Mouse (Mus musculus): Measurements from ENCODE around the gene Fer1l4. TPM values are rescaled to one million over a fixed set of nuclear protein-coding genes. Genes with fewer than 3 reads are reported as not detected.

Gene Fer1l4
- total RNA-seq (2021): not detected

DNA sequence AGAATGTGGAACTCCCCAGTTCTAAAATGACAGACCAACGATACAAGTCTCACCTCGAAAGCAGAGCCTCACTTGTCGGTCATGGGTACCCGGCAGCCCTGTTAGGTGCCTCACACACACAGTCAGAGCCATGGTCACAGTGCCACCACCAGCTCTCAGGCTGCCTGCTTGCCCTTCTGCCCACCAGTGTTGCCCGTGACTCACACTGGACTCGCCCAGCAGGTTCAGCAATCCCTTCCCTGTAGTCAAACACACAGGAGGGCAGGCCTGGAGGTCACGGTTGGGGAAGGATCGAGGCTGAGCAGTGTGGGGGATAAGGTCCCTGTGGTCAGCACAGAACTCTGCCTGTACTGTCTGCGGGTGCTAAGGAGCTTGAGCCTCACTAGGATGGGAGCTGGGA lies at the start of gene Fer1l4:
Gene Fer1l4, minus strand, starts transcription at position 132 of the 400 bp plus-strand sequence.
- DNase-seq (ENCODE audit: low spot score in 2 of 2): no peak
- intact Hi-C loops (cut with DNase I): no loop called here

DNA sequence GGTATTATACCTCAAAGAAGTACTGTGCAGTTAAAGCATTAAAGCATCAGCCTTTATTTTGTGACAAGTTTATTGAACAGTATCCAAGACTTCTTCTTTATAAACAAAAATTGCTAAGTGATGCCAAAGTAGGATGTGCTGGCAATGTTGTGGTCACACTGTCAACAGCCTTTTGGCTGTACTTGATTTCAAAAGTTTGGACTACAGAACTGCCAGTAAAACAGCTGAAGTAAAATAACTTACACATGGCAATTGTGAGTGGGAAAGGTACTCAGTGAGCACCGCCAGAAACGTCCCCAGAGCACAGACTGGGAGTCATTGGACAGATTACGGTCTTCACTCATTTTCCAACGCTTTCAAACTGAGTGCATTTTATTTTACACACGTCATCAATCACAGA lies 39.2 kb upstream of the Fer1l4 start:
- no peak for DNase-seq (ENCODE audit: low spot score in 2 of 2)
- intact Hi-C loops (cut with DNase I): no loop called here

DNA sequence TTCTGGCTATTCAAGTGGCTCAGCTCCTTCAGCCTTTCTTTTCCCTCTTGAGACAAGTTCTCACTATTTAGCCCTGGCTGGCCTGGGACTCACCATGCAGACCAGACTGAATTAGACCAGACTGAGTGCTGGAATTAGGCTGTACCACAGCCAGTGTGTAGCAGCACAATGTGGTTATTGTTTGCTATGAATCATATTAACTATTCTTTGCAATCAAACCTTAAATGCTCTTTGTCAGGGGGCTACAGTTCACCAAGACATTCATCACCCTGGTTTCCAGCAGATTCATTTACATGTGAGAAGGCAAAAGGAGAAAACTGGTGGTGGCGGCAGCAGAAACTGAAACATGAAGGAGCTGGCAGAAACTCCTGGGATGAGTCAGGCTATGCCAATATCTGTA lies 37.1 kb upstream of the Fer1l4 start:
- DNase-seq (ENCODE audit: low spot score in 2 of 2): no peak
- intact Hi-C loops (cut with DNase I): no loop called here

- intact Hi-C loops (cut with DNase I): no loop called here
- DNase-seq (ENCODE audit: low spot score in 2 of 2): no peak
Observed at GRCm38 (mm10) chr2:156087391-156088110, 34.8 kb upstream of the Fer1l4 start.

- intact Hi-C loops (cut with DNase I): no loop called here
- no peak for DNase-seq (ENCODE audit: low spot score in 2 of 2)
Observed at GRCm38 (mm10) chr2:156084541-156084940, 31.8 kb upstream of the Fer1l4 start.

- no peak for DNase-seq (ENCODE audit: low spot score in 2 of 2)
- intact Hi-C loops (cut with DNase I): no loop called here
Observed at GRCm38 (mm10) chr2:156080391-156080790, 27.6 kb upstream of the Fer1l4 start.

DNA sequence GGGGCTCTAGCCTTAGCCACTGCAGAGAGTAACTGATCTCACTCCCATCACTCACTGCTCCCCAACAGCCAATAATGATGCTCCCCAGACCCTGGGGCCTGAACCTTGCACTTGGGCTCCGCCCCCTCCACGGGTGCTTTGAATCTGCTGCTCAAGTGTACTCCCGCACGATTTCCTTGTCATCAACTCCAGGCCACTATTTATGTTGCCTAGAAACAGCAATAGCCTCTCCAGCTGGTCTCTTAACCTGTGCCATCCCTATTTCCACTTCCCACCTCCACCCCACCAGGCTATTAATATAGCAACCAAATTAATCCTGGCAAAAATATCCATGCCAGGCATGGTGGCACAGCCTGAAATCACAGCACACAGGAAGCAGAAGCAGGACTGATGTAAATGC lies 26.9 kb upstream of the Fer1l4 start:
- no peak for DNase-seq (ENCODE audit: low spot score in 2 of 2)
- intact Hi-C loops (cut with DNase I): no loop called here

GRCm38 (mm10) chr2:156079183-156079560 lies 26.4 kb upstream of the Fer1l4 start:
- DNase-seq (ENCODE audit: low spot score in 2 of 2): no peak
- intact Hi-C loops (cut with DNase I): no loop called here

- DNase-seq (ENCODE audit: low spot score in 2 of 2): no peak
- intact Hi-C loops (cut with DNase I): no loop called here
Observed at GRCm38 (mm10) chr2:156078421-156079182, 25.9 kb upstream of the Fer1l4 start.

- DNase-seq (ENCODE audit: low spot score in 2 of 2): no peak
- intact Hi-C loops (cut with DNase I): no loop called here
Observed at GRCm38 (mm10) chr2:156077461-156077860, 24.7 kb upstream of the Fer1l4 start.

DNA sequence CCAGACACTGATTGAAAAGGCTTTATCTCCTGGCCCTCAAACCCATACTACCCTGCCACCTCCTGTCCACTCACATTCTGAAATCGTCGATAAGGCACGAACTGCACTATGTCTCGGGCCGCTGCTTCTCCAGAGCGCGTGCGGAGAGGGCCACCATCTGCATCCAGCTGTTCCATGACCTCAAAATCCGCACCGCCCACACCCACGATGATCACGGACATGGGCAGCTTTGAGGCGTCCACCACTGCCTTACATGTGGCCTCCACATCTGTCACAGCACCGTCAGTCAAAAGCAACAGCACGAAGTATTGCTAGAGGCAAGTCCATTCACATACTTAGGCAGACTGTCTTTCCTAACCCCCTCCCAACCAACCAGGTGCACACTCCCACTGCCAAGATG lies 21.0 kb upstream of the Fer1l4 start:
- no peak for DNase-seq (ENCODE audit: low spot score in 2 of 2)
- intact Hi-C loops (cut with DNase I): no loop called here

DNA sequence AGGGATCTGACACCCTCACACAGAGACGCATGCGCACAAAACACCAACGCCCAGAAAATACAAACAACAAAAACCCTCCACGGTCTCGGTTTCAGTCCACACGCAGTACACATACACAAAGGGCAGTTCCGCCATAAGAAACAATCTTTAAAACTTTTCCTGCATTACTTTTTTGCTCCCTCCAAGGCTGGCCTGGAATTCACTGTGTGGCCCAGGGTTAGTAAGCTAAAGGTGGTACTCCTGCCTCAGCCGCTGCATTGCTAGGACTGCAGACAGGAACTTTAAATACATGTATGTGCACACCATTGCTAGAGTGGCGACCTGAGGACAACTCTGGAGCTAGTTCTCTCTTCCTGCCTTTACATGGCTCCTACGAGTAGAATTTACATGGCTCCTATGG lies 18.5 kb upstream of the Fer1l4 start:
- intact Hi-C loops (cut with DNase I): no loop called here
- DNase-seq (ENCODE audit: low spot score in 2 of 2): no peak

GRCm38 (mm10) chr2:156067916-156068315 lies 15.2 kb upstream of the Fer1l4 start:
- no peak for DNase-seq (ENCODE audit: low spot score in 2 of 2)
- intact Hi-C loops (cut with DNase I): no loop called here

DNA sequence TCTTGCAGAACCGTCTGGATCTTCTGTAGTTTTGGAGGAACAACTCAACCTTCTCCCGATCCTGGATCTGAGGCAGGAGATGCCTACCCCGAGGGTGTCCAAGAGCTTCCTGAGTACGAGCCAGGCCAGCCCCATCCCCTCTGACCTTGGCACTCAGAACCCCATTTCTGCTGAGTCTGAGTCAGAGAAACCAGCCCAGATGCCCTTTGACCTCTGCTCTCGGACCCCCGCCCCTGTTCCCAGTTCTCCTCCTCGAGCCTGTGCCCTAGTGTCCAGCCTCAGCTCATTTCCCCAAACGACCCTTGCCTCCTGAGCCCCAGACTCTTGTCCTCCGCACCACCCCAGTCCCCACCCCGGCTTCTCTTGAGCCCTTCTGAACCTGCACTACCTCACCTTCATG lies 13.4 kb upstream of the Fer1l4 start:
- intact Hi-C loops (cut with DNase I): no loop called here
- DNase-seq (ENCODE audit: low spot score in 2 of 2): no peak

GRCm38 (mm10) chr2:156065099-156066041 lies 12.6 kb upstream of the Fer1l4 start, which contains the start of gene Spag4:
Gene Spag4, plus strand, starts transcription at chr2:156065175.
- intact Hi-C loops (cut with DNase I): no loop called here
- DNase-seq (ENCODE audit: low spot score in 2 of 2): peak; percentile 61 to 64

GRCm38 (mm10) chr2:156047929-156048328 lies 4.8 kb downstream of the Fer1l4 start:
- DNase-seq (ENCODE audit: low spot score in 2 of 2): no peak
- intact Hi-C loops (cut with DNase I): no loop called here

DNA sequence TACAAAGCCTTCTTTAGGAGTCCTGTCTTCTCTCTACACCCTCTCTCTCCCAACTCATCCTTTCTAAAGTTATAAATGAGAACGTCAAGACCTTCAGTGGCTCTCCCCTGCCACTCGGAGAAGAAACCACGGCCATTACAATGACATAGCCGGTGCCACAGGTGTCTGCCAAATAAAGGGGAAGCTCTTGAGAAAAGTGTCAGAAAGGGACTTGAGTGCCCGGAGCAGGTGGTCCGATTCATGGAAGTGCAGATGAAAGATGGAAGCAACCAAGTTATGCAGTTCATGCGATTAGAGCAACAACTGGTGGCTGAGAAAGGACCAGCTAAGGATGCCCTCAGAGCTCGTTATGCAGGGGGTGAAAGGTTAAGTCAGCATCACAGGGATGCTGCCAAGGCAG lies 9.8 kb downstream of the Fer1l4 start:
- intact Hi-C loops (cut with DNase I): no loop called here
- DNase-seq (ENCODE audit: low spot score in 2 of 2): no peak

- DNase-seq (ENCODE audit: low spot score in 2 of 2): no peak
- intact Hi-C loops (cut with DNase I): no loop called here
Observed at GRCm38 (mm10) chr2:156039390-156039789, 13.4 kb downstream of the Fer1l4 start.

- intact Hi-C loops (cut with DNase I): no loop called here
- no peak for DNase-seq (ENCODE audit: low spot score in 2 of 2)
Observed at GRCm38 (mm10) chr2:156025482-156025881, 27.3 kb downstream of the Fer1l4 start.

DNA sequence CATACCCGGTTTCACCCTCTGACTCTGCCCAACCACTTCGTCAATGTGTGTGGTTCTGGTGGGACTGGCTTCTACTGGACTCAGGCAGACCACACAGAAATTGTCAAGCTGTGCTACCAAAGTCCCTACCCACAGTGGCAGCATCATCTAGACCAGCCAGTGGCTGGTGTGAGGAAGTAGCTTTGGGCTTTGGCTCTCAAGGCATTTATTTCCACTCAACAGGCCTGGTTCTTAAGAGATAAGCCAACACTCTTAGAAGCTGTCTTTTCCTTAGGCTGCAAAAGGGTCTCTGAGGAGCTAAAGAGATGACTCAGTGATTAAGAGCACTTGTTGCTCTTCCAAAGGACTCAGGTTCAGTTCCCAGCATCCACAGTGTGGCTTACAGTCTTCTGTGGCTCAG lies 31.0 kb downstream of the Fer1l4 start:
- DNase-seq (ENCODE audit: low spot score in 2 of 2): no peak
- intact Hi-C loops (cut with DNase I): no loop called here

Measured in left cerebral cortex, postnatal 36 days (tissue).